Mouse (Mus musculus) kidney, adult 2 months (tissue): ENCODE measurements at regions not wholly inside any gene's neighbourhood (a gene's known extent, or its start where the extent isn't known, plus 50 kb on each side); places are given as distances from the start of the nearest gene placed in this dataset.
A peak's percentile ranks its signal among the peaks of the same experiment; 100 is the strongest.

ENCODE experiments used
- DNase-seq: peaks from one replicate; pipeline ENCODE4 v3.0.0; 2021
- H3K27ac ChIP-seq: fragments of 200-500 bp; 2 replicates; pipeline ENCODE4 v1.5.1; 2012; ENCODE audit warnings: low read depth, low read length, control low read depth, inconsistent platforms; ENCODE audit not compliant: insufficient read depth
- H3K27me3 ChIP-seq: fragments of 200-500 bp; replicated peaks from 2 replicates; pipeline ENCODE4 v1.6.1; 2012; ENCODE audit warnings: mild to moderate bottlenecking, moderate library complexity, low read length, inconsistent platforms; ENCODE audit not compliant: control insufficient read depth, insufficient read depth
- H3K36me3 ChIP-seq: fragments of 200-500 bp; 2 replicates; pipeline ENCODE4 v1.6.1; 2012; ENCODE audit warnings: mild to moderate bottlenecking, moderate library complexity, low read length, inconsistent platforms; ENCODE audit not compliant: control insufficient read depth, insufficient read depth
- H3K4me1 ChIP-seq: fragments of 200-500 bp; 2 replicates; pipeline ENCODE4 v1.6.1; 2011; ENCODE audit warnings: low read length; ENCODE audit not compliant: control insufficient read depth, insufficient read depth
- H3K4me3 ChIP-seq: fragments of 200-500 bp; 2 replicates; pipeline ENCODE4 v1.5.1; 2011; ENCODE audit warnings: mild to moderate bottlenecking, low read depth, low read length, control low read depth; ENCODE audit not compliant: insufficient read depth
- CTCF ChIP-seq: fragments of 200-500 bp; conservative IDR thresholded peaks from 2 replicates; pipeline ENCODE4 v1.5.1; 2011; ENCODE audit warnings: low read depth, mild to moderate bottlenecking, control low read depth, low read length, moderate library complexity, mixed read lengths; ENCODE audit not compliant: insufficient read depth, insufficient read length
- POLR2A ChIP-seq: fragments of 200-500 bp; IDR thresholded peaks from one replicate; pipeline ENCODE4 v1.6.1; 2011; ENCODE audit warnings: low read depth, low read length, control low read depth
- WGBS: fragments of 180-500 bp; shearing (Covaris S2); methylation state at CpG from one replicate; pipeline ENCODE4 v1.1.7; 2018; 5-methylcytosine and 5-hydroxymethylcytosine counted together

- Histone ChIP-seq H3K36me3 (no peaks in the 10 kb centered on the region), H3K4me1 (no peaks in the 10 kb centered on the region), H3K27me3 (no peaks in the 10 kb centered on the region), H3K27ac (no peak overlapping the region), H3K4me3 (no peak overlapping the region)
- no peak for TF ChIP-seq POLR2A
- 77% methylated on average over 7 of the region's 7 CpGs for WGBS
- no peak for DNase-seq
These were observed 99.2 kb downstream of the Bms1 start for GRCm38 (mm10) chr6:118320021-118320525.

- Histone ChIP-seq H3K4me3 (no peak overlapping the region), H3K4me1 (no peaks in the 10 kb centered on the region), H3K27me3 (no peaks in the 10 kb centered on the region), H3K27ac (no peak overlapping the region), H3K36me3 (no peaks in the 10 kb centered on the region)
- no peak for DNase-seq
- WGBS = 91% methylated on average over 6 of the region's 6 CpGs
- TF ChIP-seq CTCF = no peak
- TF ChIP-seq POLR2A = no peak
These were observed 103.4 kb downstream of the Bms1 start for GRCm38 (mm10) chr6:118315881-118316280.

- Histone ChIP-seq H3K4me1 (no peaks in the 10 kb centered on the region), H3K4me3 (no peak overlapping the region), H3K27ac (no peak overlapping the region), H3K36me3 (no peaks in the 10 kb centered on the region), H3K27me3 (no peaks in the 10 kb centered on the region)
- no peak for DNase-seq
- no peak for TF ChIP-seq POLR2A
- TF ChIP-seq CTCF = no peak
- 40% methylated on average over 13 of the region's 13 CpGs for WGBS
These were observed 104.2 kb downstream of the Bms1 start for GRCm38 (mm10) chr6:118314941-118315687.

GRCm38 (mm10) chr6:118311081-118311480 is 108.2 kb downstream of the Bms1 start:
- 68% methylated on average over 9 of the region's 9 CpGs for WGBS
- DNase-seq = no peak

GRCm38 (mm10) chr6:118309923-118310322 is 109.4 kb downstream of the Bms1 start:
- TF ChIP-seq POLR2A (no peak), CTCF (no peak)

More at GRCm38 (mm10) chr6:118311081-118311480, 108.2 kb downstream of the Bms1 start:
- Histone ChIP-seq H3K4me3 (no peak overlapping the region), H3K4me1 (no peaks in the 10 kb centered on the region), H3K27me3 (no peaks in the 10 kb centered on the region), H3K27ac (no peak overlapping the region), H3K36me3 (no peaks in the 10 kb centered on the region)
- TF ChIP-seq CTCF (no peak), POLR2A (no peak)

GRCm38 (mm10) chr6:118308586-118308985 is 110.7 kb downstream of the Bms1 start:
- DNase-seq = no peak
- no peaks in the 10 kb centered on the region for H3K27me3 ChIP-seq
- no peak for TF ChIP-seq POLR2A
- TF ChIP-seq CTCF = no peak
- H3K4me3 ChIP-seq = no peak overlapping the region
- no peak overlapping the region for H3K27ac ChIP-seq
- 77% methylated on average over 3 of the region's 3 CpGs for WGBS
- no peaks in the 10 kb centered on the region for H3K4me1 ChIP-seq
- no peaks in the 10 kb centered on the region for H3K36me3 ChIP-seq

More at GRCm38 (mm10) chr6:118309923-118310322, 109.4 kb downstream of the Bms1 start:
- H3K4me1 ChIP-seq = no peaks in the 10 kb centered on the region
- no peak overlapping the region for H3K4me3 ChIP-seq
- DNase-seq = peak; percentile 5
- H3K36me3 ChIP-seq = no peaks in the 10 kb centered on the region
- 65% methylated on average over 2 of the region's 2 CpGs for WGBS
- no peak overlapping the region for H3K27ac ChIP-seq
- H3K27me3 ChIP-seq = no peaks in the 10 kb centered on the region

- Histone ChIP-seq H3K4me1 (no peaks in the 10 kb centered on the region), H3K36me3 (no peaks in the 10 kb centered on the region), H3K27me3 (no peaks in the 10 kb centered on the region), H3K27ac (no peak overlapping the region), H3K4me3 (no peak overlapping the region)
- 41% methylated on average over 4 of the region's 4 CpGs for WGBS
- no peak for DNase-seq
- no peak for TF ChIP-seq CTCF
- no peak for TF ChIP-seq POLR2A
These were observed 110.0 kb upstream of the Ret start for GRCm38 (mm10) chr6:118307481-118307880.

- no peak overlapping the region for H3K27ac ChIP-seq
- H3K4me3 ChIP-seq = no peak overlapping the region
- H3K4me1 ChIP-seq = no peaks in the 10 kb centered on the region
- H3K27me3 ChIP-seq = no peaks in the 10 kb centered on the region
- TF ChIP-seq CTCF (no peak), POLR2A (no peak)
- WGBS = 94% methylated on average over 3 of the region's 3 CpGs
- DNase-seq = no peak
- no peaks in the 10 kb centered on the region for H3K36me3 ChIP-seq
These were observed 107.7 kb upstream of the Ret start for GRCm38 (mm10) chr6:118305209-118305608.
